Mouse (Mus musculus): ENCODE measurements around the gene Inka1.

DNA sequence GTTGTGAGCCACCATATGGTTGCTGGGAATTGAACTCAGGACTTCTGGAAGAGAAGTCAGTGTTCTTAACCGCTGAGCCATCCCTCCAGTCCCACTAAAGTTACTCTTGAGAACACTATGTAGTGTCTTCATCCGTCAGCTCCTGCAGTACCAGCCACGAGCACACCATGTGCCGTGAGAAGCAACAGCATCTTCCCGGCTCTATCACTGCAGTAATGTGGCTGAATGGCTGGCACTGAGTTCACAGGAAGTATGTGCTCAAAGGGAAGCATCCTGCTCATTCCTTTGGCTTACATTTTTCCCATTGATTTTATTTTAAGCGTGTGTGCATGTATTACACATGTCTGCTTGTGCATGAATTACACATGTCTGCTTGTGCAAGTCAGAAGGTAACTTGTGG lies 18.2 kb downstream of the Inka1 start:
- TF ChIP-seq CTCF (IDR thresholded peaks at IDR 0.05; ENCODE audit: low read depth) (no peak), EP300 (IDR thresholded peaks at IDR 0.05; ENCODE audit: low read depth) (no peak)

All from liver, postnatal 0 days (tissue).